Mouse (Mus musculus): ENCODE measurements around the gene Mmp3.
"Not testable (repeated sequence)": the region's sequence is repeated elsewhere in the genome, so short reads cannot be mapped to it uniquely, and the experiment has no call there.

Mmp3 gene

DNA sequence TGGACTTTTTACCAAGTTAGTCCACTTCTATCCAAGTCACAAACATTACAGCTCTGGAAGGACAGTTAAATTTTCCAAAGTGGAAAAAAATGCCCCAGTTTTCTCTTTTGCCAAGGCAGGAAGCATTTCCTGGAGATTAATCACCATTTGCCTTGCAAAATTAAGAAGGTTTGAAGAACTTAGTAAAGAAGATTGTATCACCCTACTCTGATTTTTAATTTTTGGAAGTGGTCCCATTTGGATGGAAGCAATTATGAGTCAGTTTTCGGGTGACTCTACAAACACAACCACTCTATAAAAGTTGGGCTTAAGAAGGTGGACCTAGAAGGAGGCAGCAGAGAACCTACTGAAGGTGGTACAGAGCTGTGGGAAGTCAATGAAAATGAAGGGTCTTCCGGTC is at the start of gene Mmp3:
Mmp3 (plus strand) TSS at position 301 of the 400 bp plus-strand sequence.
- DNase-seq = no peak

DNA sequence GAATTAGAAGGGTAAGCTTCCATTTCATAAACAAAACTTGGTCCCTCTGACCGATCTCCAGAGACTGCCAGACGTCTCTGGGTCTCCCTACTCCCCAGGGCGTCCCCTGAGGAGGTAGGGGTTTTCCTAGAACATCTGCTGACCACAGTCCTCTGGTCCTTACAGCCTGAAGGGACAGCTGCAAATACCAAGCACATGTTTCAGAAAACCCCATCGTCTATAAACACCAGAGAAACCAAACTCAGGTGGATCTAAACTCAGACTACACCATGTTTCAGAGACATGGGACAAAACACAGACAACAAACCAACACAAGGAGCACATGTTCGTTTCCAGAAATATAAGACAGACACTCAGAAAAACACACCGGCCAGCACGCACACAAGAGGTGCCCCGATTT is 49.1 kb upstream of the Mmp3 start:
- DNase-seq = not testable (repeated sequence)

DNA sequence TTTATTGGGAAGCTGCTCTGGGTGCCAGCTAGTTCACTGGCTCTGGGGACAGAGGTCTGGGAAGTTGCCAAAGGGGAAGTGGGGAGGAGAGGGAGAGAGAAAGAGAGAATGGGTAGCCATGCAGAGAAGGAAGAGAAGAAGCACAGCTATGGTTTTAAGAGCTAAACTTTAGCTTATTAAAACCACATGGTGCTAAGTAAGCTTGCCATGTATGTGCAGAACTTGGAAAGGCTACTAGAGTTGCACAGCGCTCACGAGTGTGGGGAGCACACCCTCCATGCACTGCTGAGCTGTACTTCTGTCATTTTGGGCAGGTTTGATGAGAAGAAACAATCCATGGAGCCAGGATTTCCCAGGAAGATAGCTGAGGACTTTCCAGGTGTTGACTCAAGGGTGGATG is 7.7 kb downstream of the Mmp3 start:
- DNase-seq = no peak

DNA sequence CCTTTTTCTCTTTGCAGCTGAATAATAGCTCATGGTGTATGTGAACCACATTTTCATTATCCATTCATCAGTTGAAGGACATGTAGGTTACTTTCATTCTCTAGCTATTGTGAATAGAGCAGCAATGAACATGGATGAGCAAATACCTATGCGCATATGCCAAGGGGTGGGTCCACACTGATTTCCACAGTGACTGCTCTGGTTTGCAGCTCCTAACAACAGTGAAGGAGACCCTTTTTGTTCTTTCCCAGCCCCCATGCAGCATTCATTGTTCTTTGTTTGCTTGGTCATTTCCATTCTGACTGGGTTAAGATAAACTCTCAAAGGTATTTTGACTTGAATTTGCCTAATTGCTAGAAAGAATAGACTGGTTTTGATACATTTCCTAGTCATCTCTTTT is 24.6 kb downstream of the Mmp3 start:
- DNase-seq = no peak

DNA sequence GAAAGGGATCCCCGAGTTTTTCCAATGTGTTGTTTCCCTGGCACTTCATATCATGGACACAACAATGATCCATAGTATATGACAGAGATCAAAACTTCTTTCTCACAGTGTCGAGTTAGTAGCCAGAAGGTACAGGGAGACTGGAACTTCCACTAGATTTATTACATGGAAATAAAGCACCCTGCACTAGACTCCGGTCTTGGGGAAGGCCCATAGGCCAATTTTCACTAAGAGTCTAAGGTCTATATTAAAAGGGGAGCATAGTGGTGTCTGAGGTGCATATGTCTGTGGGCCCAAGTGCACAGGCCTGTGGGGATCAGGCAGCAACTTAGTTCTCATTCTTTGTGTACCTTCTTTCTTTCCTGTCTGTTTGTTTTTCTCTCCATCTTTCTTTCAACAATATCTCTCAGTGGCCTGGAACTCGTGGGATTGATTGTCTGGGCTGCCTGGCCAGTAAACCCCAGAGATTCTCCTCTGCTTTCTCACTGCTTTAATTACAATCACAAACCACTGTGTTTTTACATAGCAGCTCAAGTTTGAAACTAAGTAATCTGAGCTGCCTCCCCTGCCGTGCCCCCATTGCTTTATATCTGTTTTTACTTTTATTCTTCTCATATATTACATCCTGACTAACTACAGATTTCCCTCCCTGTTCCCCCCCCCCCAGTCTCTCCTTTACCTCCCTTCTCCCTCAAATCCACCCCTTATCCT is 38.2 kb downstream of the Mmp3 start:
- DNase-seq = no peak

DNA sequence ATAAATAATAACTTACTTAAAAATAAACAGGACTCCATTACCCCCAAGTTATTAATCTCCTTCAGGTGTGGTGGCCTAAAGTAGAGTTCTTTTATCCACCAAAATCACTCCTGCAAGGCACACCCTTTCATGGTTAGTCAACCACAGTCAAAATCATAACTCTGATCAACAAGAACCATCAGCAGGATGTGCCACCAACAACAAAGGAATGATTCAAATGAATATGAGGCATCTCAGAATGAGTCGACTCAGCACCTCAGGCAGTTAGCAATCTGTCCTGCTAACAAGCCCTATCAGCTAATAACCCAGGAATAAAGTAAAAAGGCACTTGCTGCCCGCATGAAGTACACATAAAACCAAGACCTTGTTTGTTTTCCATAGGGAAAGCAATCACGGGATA is 55.5 kb downstream of the Mmp3 start:
- DNase-seq = no peak

DNA sequence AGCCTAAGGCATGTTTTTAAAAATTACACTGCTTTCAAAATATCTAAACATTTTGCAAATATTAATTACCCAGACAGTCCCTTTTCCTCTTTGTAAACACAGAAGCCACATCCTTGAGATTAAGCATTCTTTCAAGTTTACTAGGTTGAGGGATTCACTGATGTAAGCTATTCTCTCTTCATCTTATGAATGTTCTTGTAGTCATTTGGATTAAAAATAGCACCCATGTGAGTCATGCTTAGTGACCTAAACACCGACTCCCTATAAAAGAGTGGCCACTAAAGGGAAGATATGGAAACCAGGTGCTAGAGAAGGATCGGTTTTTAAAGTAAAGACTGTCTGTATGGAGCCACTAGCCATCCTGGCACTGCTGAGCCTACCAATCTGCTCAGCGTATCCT is 56.4 kb downstream of the Mmp3 start, which contains the start of gene Mmp10:
Mmp10 (plus strand) TSS at position 302 of the 400 bp plus-strand sequence.
- DNase-seq = no peak
